Mouse (Mus musculus) ovary, adult 18-20 months (tissue): ENCODE measurements around the gene Olfr229.
"Not testable (repeated sequence)": the region's sequence is repeated elsewhere in the genome, so short reads cannot be mapped to it uniquely, and the experiment has no call there.

Source experiments
- DNase-seq: peaks from one replicate; pipeline ENCODE4 v3.0.0; 2022; ENCODE audit warnings: low spot score, mixed read lengths

Gene Olfr229

GRCm38 (mm10) chr9:39907036-39907435 is at the start of gene Olfr229:
Gene Olfr229 (plus strand): TSS chr9:39907336.
- DNase-seq: no peak

- no peak for DNase-seq
Observed at GRCm38 (mm10) chr9:39866122-39866521, 41.0 kb upstream of the Olfr229 start, which contains the start of gene Olfr972. Gene Olfr972 (plus strand): TSS chr9:39866422.

GRCm38 (mm10) chr9:39871986-39872385 is 35.1 kb upstream of the Olfr229 start:
- DNase-seq: not testable (repeated sequence)

- DNase-seq: not testable (repeated sequence)
Observed at GRCm38 (mm10) chr9:39877541-39878396, 29.4 kb upstream of the Olfr229 start.

- DNase-seq: no peak
Observed at GRCm38 (mm10) chr9:39905106-39905505, 2.0 kb upstream of the Olfr229 start.

GRCm38 (mm10) chr9:39909939-39910338 is 2.8 kb downstream of the Olfr229 start:
- no peak for DNase-seq

GRCm38 (mm10) chr9:39927975-39928836 is 21.1 kb downstream of the Olfr229 start:
- DNase-seq: not testable (repeated sequence)

GRCm38 (mm10) chr9:39928837-39929236 is 21.7 kb downstream of the Olfr229 start:
- not testable (repeated sequence) for DNase-seq

GRCm38 (mm10) chr9:39937201-39937600 is 30.1 kb downstream of the Olfr229 start, which contains the start of gene Olfr974:
Gene Olfr974 (plus strand): TSS chr9:39937501.
- no peak for DNase-seq

- DNase-seq: no peak
Observed at GRCm38 (mm10) chr9:39951946-39952345, 44.8 kb downstream of the Olfr229 start, which contains the start of gene Olfr975. Gene Olfr975 (minus strand): TSS chr9:39952046.

GRCm38 (mm10) chr9:39961033-39961432 is 53.9 kb downstream of the Olfr229 start, which contains the start of gene Olfr976:
Gene Olfr976 (minus strand): TSS chr9:39961133.
- DNase-seq: not testable (repeated sequence)
